Mouse (Mus musculus) forelimb bud, embryonic 11.5 days (tissue): ENCODE measurements around the gene Pex3.
A peak's percentile ranks its signal among the peaks of the same experiment; 100 is the strongest.
"Not testable (repeated sequence)": the region's sequence is repeated elsewhere in the genome, so short reads cannot be mapped to it uniquely, and the experiment has no call there.

Experiments used
- DNase-seq: peaks from one replicate; pipeline ENCODE4 v3.0.0-alpha.2; 2012; ENCODE audit warnings: low read depth, low spot score

Gene Pex3

DNA sequence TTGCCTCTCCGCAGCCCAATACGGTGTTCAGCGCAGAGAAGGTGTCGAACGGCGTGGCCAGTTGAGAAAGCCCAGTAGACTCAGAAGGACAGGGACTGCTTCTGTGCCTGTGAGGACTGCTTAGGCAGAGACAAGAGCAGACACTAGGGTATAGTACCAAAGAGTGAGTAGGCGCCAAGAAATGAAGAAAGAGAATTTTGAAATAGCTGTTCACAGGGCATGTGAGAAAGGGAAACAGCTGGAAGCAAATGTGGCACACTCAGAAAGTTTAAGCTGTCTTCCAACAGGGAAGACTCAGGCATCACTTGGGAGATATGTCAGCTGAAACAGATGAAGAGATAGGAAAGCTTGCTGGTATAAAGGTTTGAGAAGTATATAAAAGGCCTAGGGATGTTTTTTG, 16.2 kb downstream of the Pex3 start:
- no peak for DNase-seq

DNA sequence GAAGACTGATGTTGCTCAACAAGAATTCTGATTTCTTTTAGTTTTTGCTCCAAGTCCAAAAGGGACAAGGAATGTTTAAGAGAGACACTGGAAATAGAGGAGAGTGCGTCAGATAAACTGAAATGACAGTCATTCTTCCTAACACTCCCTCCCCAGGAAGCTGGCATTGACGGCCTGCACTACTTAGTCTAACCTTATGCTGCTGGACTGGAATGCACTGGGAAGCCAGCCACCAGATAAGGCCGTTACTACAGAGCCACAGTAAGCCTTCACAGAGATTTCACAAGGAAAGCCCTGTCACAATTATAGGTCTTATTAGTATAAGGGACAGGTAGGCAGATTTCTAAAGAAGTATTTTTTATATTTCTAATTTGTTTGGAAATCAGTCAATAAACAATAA, 18.2 kb downstream of the Pex3 start:
- DNase-seq, result no peak

DNA sequence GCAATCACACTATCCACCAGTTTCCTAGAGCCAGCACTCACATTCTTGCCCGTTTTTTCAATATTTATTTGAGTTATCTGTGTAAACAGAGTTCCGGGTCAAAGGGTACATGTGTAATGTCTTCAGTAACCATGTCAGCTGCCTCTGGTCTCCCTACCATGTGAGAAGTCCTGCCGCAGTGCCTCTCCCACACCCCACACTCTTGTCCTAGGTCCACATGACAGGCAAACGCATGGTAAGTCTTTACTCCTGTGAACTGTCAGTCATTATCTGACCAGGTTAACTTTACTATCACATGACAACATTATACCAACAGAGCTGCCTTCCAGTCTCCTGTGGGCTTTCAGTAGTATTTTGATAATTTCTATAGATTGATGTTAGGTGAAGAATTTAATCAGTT, 24.8 kb downstream of the Pex3 start:
- DNase-seq, result no peak

DNA sequence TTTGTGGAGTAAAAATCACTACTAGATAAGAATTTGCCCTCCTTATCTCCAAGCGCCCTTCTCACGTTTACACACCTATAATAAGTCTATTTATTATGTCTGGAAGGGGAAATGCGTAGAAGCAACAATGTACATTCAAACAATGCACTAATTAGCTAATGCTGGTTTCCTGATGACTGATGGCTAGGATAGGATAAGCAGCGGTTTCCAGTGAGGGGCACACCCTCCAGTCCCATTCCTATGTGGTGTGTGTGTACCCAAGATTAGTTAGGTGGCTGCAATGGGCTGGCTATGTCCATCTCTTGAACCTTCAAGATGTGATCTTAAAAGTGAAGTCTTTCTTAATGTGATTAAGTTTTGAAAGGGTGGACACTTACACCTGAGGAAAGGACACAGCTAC, 31.1 kb downstream of the Pex3 start:
- DNase-seq, result no peak

DNA sequence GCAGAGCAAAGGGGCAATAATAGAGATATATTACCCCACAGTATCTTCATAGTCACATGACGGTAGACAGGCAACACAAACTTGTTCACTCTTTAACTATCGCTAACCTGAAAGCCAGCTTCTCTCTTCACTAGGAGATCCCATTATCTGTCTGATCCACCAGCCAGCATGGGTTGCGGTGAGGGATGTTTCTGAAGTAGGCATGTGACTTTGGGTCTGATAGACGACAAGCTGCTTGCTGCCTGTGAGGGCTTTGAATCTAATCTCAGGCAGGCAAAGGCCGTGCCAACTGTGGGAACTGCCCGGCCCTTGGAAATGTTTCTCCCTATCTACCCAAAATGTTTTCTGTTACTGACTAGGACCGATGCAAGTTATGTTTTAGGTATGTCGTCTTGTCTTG, 50.6 kb downstream of the Pex3 start:
- DNase-seq, result no peak

DNA sequence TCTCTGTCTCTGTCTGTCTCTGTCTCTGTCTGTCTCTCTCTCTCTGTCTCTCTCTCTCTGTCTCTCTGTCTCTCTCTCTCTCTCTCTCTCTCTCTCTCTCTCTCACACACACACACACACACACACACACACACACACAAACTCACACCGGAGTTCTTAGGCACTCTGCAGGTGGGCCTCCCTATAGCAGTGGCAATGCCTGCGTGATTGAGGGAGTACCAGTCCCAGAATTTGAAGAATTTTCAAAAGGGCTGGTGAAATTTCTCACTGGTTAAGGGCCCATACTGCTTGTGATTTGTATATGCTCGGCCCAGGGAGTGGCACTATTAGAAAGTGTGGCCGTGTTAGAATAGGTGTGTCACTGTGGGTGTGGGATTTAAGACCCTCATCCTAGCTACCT, 51.4 kb downstream of the Pex3 start:
- DNase-seq, result not testable (repeated sequence)

DNA sequence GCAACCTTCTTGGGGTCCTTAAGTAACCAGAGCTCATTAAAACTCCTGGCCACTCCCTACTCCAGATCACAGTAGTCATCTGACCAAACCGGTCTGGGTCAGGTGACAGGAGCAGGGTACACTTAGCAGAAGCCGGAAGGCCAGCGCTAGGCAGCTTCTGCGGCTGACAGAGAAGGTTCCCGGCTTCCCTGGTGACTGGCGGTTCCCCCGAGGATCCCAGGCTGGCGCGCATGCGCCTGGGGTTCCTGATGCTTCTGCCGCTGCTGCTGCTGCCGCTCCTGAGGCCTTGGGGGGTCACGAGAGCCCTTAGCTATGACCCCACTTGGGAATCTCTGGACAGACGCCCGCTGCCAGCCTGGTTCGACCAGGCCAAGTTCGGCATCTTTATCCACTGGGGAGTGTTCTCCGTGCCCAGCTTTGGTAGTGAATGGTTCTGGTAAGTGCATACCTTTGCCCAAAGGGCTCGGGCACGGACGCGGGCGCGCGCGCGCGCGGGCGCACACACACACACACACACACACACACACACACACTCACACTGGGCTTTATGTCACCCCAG, 51.9 kb downstream of the Pex3 start:
- DNase-seq, result peak; percentile 85

DNA sequence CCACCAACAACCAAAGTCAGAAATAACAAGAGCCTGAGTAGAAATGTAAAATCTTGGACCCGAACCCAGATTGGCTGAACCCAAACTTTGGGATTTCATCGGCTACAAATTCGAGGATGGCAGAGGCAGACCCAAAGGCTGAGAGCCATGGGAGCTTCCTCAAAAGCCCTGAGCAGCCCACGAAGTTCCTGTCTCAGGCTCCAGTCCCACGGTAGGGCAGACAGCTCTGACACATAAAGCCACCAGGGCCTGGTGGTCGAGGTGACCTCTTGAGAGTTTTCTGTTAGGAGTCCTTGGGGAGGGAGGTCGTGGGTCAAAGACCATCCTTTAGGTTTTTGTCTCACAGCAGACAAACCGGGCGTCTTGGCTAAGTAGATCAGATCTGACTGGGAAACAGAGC, 52.5 kb downstream of the Pex3 start:
- DNase-seq, result no peak

DNA sequence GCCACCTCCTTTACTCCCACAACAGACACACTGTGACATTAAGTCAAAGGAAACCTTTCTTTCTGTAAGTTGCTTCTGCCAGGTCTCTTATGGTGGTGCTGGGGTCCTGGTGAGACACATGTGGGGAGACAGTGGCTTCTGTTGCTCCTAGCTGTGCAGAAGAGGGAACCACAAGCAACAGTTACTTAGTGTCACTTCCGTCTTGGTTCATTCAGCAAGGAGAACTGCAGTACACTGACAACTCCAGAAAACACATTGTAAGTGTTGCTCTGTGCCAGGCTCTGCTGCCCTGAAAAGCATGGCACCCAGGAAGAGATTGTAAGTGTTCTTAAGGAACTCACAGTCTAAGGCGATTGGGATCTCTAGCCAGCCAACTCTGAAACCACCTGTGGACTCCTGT, 53.6 kb downstream of the Pex3 start, which contains the start of gene Fuca2:
Gene Fuca2 (plus strand): TSS at position 210 of the 400 bp plus-strand sequence.
- DNase-seq, result no peak

DNA sequence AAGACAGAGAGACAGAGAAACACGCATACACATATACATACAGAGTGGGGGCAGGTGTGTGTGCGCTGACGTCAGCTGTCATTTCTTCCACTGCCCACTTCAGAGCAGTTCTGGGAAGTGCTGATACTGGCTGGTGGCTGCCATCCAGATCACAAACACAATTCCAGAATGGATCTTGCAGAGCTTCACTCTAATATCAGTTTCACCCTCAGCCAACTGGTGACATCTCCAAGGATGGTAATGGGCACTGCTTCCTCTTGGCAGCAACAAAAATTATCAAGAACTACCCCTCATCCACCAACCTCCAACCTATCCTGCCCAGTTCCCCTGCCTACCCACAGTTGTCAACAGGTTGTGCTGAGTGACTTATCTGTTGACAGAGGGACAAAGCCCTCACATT, 56.6 kb downstream of the Pex3 start:
- DNase-seq, result no peak

DNA sequence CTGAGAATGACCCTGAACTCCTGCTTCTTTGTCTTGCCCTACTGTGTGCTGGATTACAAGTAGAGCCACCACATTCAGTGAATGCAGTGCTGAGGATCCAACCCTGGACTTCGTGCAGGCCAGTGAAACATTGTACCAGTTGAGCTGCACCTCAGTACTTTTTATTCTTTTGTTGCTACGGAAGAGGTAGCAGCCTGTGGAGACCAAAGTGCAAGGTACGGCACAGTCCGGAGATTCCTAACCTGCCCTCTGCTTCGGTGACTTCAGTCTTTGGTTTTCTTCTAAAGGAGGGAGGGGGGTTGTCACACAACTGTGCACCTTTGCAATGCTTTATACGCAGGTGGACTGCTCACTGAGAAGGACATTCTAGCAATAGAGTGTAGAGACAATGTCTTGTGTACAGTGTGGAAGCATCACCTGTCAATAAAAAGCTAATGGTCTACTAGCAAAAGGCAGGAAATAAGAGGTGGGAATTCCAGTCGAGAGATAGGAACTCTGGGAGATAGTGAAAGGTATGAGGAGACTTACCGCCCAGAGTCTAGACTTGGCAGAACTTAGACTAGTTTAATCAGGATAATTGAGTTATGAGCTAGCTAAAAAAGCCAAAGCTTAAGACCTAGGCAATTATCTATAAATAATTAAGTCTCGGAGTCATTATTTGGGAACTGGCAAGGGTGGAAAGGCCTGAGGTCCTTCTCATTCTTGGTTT, 58.8 kb downstream of the Pex3 start:
- no peak for DNase-seq

DNA sequence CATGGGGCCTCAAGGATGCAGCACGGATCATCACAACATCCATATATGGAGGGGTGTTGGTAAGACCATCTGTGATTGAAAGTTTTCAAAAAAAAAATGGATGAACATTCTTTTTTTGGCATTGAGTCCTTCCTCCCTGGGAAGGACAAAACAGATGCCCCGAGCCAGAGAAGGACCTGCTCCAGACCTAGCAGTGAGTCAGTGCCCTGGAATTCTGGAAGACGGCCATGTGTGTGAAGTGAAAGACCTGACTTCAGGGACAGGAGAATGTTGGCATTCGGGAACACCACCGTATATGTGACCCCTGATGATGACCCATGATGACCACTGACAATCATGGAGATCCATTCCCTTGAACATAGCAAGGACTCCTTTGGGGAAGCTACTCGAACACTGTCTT, 63.3 kb downstream of the Pex3 start:
- DNase-seq, result no peak

DNA sequence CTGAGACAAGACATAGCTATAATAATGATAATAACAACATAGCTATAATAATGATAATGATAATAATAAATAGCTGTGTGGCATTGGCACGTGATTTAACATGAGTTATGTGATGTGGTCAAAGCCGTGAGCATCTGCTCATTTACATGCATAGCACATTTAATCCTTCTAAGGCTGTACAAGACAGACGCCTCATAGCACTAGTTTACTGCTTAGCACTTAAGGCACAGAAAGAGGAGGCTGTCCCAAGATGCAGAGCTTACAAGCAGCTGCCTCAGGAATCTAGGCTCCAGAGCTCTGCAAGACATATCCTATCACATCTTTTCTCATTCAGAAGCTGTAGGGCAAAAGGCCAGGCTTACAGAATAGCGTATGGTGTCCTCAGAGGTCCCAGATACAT, 67.0 kb downstream of the Pex3 start:
- no peak for DNase-seq

DNA sequence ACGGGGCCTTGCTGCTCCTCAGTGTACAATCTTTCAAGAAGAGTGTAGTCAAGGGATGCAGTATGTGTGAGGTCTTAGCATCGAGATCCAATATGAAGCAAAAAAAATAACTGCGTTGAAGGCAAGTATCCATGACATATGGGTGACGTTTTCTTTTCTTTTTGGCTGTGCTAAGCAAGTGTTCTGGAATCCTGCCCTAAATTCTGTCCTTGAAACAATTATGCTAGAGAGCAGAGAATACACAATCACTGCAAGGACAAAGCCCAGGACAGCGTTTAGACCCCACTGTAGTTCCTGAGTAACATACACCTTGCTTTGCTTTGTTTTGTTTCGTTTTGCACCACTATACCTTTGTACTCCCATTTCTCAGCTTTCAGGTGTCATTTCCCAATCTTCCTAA, 73.6 kb downstream of the Pex3 start:
- no peak for DNase-seq

DNA sequence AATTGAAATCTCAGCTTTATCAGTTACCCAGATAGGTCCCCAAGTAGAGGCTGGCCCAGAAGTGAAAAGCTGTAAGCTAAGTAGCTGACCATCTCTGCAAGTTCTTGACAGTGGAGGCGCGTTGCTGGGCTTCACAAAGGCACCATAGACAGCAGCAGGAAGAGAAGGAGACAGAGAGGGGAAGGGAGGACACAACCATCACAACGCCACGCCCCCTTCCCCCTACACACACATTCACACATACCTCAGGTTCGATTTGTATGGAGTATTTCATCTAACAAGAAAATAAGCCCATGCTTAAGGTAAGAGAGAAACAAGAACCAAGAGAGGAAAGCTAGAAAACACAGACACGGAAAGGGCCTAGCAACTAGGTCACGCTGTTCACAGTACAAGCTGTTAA, 77.8 kb downstream of the Pex3 start:
- DNase-seq, result no peak

DNA sequence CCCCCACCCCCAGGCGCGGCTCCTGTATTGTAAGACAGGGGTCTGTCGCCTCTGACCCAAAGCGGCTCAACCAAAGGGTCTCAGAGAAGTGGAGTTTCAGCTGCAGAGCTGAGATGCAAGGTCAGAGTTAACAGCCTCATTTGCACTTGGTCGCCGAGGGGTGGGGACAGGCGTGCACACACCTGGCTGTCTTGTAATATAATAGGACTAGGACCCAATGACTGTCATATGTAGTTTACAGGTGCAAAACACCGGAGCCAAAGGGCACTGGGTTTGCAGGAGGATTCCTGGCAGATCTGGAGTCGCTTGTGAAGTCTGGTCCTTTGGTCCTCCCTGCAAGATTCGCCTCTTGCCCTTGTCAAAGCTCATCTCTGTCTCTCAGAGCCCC, 78.4 kb downstream of the Pex3 start:
- no peak for DNase-seq
